Mouse (Mus musculus) embryonic fibroblast, embryonic 13.5 days (primary cell): ENCODE measurements at regions not wholly inside any gene's neighbourhood (a gene's known extent, or its start where the extent isn't known, plus 50 kb on each side); places are given as distances from the start of the nearest gene placed in this dataset.
A peak's percentile ranks its signal among the peaks of the same experiment; 100 is the strongest.

Experiments
- H3K27ac ChIP-seq: 2 replicates; pipeline ENCODE4 v1.5.1; 2012; ENCODE audit warnings: low read length, control low read depth, inconsistent platforms; ENCODE audit not compliant: insufficient read depth
- H3K4me1 ChIP-seq: 2 replicates; pipeline ENCODE4 v1.6.1; 2011; ENCODE audit warnings: low read length; ENCODE audit not compliant: control insufficient read depth, insufficient read depth
- H3K4me3 ChIP-seq: 2 replicates; pipeline ENCODE4 v1.5.1; 2011; ENCODE audit warnings: mild to moderate bottlenecking, control low read depth, low read length; ENCODE audit not compliant: insufficient read depth
- CTCF ChIP-seq: IDR thresholded peaks from 2 replicates; pipeline ENCODE4 v1.5.1; 2011; ENCODE audit warnings: mild to moderate bottlenecking, control low read depth, low read length, moderate library complexity, borderline replicate concordance; ENCODE audit not compliant: insufficient read depth
- POLR2A ChIP-seq: IDR thresholded peaks from 2 replicates; pipeline ENCODE4 v1.6.1; 2011; ENCODE audit warnings: low read depth, mild to moderate bottlenecking, control low read depth, low read length, moderate library complexity

- Histone ChIP-seq H3K4me1 (no peaks in the 10 kb centered on the region), H3K27ac (no peak overlapping the region), H3K4me3 (no peak overlapping the region)
- TF ChIP-seq CTCF: no peak
- TF ChIP-seq POLR2A: no peak
These were observed 363.3 kb upstream of the Camk1g start for GRCm38 (mm10) chr1:193733402-193733801.

GRCm38 (mm10) chr1:193732113-193732512, 362.0 kb upstream of the Camk1g start:
- Histone ChIP-seq H3K4me3 (no peak overlapping the region), H3K27ac (no peak overlapping the region), H3K4me1 (no peaks in the 10 kb centered on the region)
- TF ChIP-seq POLR2A (no peak), CTCF (no peak)

GRCm38 (mm10) chr1:193721850-193722249, 351.8 kb upstream of the Camk1g start:
- H3K4me1 ChIP-seq: no peaks in the 10 kb centered on the region

GRCm38 (mm10) chr1:193720420-193720851, 350.3 kb upstream of the Camk1g start:
- no peaks in the 10 kb centered on the region for H3K4me1 ChIP-seq
- no peak overlapping the region for H3K4me3 ChIP-seq
- TF ChIP-seq CTCF (no peak), POLR2A (no peak)
- H3K27ac ChIP-seq: no peak overlapping the region

More at GRCm38 (mm10) chr1:193721850-193722249, 351.8 kb upstream of the Camk1g start:
- TF ChIP-seq POLR2A: no peak
- no peak for TF ChIP-seq CTCF
- Histone ChIP-seq H3K27ac (no peak overlapping the region), H3K4me3 (no peak overlapping the region)

GRCm38 (mm10) chr1:193715328-193715727, 345.2 kb upstream of the Camk1g start:
- no peaks in the 10 kb centered on the region for H3K4me1 ChIP-seq
- no peak overlapping the region for H3K4me3 ChIP-seq
- no peak overlapping the region for H3K27ac ChIP-seq
- no peak for TF ChIP-seq CTCF
- no peak for TF ChIP-seq POLR2A

- TF ChIP-seq POLR2A (no peak), CTCF (no peak)
- Histone ChIP-seq H3K4me1 (no peaks in the 10 kb centered on the region), H3K27ac (no peak overlapping the region), H3K4me3 (no peak overlapping the region)
These were observed 344.5 kb upstream of the Camk1g start for GRCm38 (mm10) chr1:193714631-193715030.

- TF ChIP-seq POLR2A: no peak
- TF ChIP-seq CTCF: no peak
These were observed 335.1 kb upstream of the Camk1g start for GRCm38 (mm10) chr1:193705205-193705604.

GRCm38 (mm10) chr1:193702707-193703419, 332.8 kb upstream of the Camk1g start:
- H3K27ac ChIP-seq: no peak overlapping the region
- H3K4me1 ChIP-seq: no peaks in the 10 kb centered on the region
- TF ChIP-seq CTCF: peak; percentile 61; the same call in 1 of the 2 replicates
- no peak for TF ChIP-seq POLR2A
- H3K4me3 ChIP-seq: no peak overlapping the region

More at GRCm38 (mm10) chr1:193705205-193705604, 335.1 kb upstream of the Camk1g start:
- no peak overlapping the region for H3K4me3 ChIP-seq
- no peaks in the 10 kb centered on the region for H3K4me1 ChIP-seq
- H3K27ac ChIP-seq: no peak overlapping the region

- TF ChIP-seq POLR2A: no peak
- H3K27ac ChIP-seq: no peak overlapping the region
- H3K4me3 ChIP-seq: no peak overlapping the region
- no peaks in the 10 kb centered on the region for H3K4me1 ChIP-seq
These were observed 330.1 kb upstream of the Camk1g start for GRCm38 (mm10) chr1:193700217-193700616.

- peak; percentile 88 for TF ChIP-seq CTCF
- no peak for TF ChIP-seq POLR2A
- H3K4me3 ChIP-seq: no peak overlapping the region
- H3K27ac ChIP-seq: no peak overlapping the region
- no peaks in the 10 kb centered on the region for H3K4me1 ChIP-seq
These were observed 328.6 kb upstream of the Camk1g start for GRCm38 (mm10) chr1:193698603-193699266.
